Mouse (Mus musculus) spleen, adult 2 months (tissue): ENCODE measurements around the gene Mrpl34.

ENCODE experiments used
- CTCF ChIP-seq: fragments of 200-500 bp; IDR thresholded peaks from 2 replicates; pipeline ENCODE4 v1.5.1; 2011; ENCODE audit warnings: mild to moderate bottlenecking, inconsistent platforms; ENCODE audit not compliant: insufficient read depth, insufficient read length, insufficient replicate concordance; ENCODE audit errors: extremely low read depth
- POLR2A ChIP-seq: fragments of 200-500 bp; IDR thresholded peaks from 2 replicates; pipeline ENCODE4 v1.6.1; 2011; ENCODE audit warnings: low read depth, low read length, inconsistent platforms

DNA sequence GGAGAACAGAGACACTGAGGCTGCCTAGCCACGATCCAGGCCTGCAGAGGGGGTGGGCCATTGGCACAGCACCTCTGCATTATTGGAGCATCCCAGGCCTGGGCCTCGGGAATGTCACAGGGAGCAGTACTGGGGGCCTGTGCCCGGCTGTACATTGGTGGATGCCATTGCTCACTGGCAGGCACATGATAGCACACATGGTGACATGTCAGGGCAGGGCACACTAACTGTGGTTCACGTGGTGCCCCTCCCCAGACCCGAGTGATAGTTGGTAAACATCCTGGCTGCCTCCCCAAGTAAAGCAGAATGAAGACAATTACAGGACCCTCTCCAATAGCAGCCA, 6.1 kb downstream of the Mrpl34 start:
- TF ChIP-seq CTCF, result no peak
- no peak for TF ChIP-seq POLR2A
